Mouse (Mus musculus): Measurements from ENCODE around the gene Snx29. TPM values are rescaled to one million over a fixed set of nuclear protein-coding genes. Genes with fewer than 3 reads are reported as not detected.
"Not testable (repeated sequence)": the region's sequence is repeated elsewhere in the genome, so short reads cannot be mapped to it uniquely, and the experiment has no call there.

The Snx29 gene
- polyA plus RNA-seq, 1 experiment = 27.7 TPM

GRCm38 (mm10) chr16:11500061-11500460 is 177.4 kb downstream of the Snx29 start:
- Histone ChIP-seq H3K4me1 (ENCODE audit: control insufficient read depth, insufficient read depth, low read length) (peaks cover 14% of the 10 kb centered on the region), H3K27ac (ENCODE audit: insufficient read depth, low read depth, low read length) (no peak overlapping the region), H3K4me3 (ENCODE audit: insufficient read depth, low read length) (no peak overlapping the region)
- TF ChIP-seq POLR2A (IDR thresholded peaks at IDR 0.05; ENCODE audit: borderline replicate concordance, low read depth, low read length) (no peak), CTCF (IDR thresholded peaks at IDR 0.05; ENCODE audit: low read depth, low read length) (no peak)

- TF ChIP-seq POLR2A (IDR thresholded peaks at IDR 0.05; ENCODE audit: borderline replicate concordance, low read depth, low read length) (no peak), CTCF (IDR thresholded peaks at IDR 0.05; ENCODE audit: low read depth, low read length) (no peak)
- peaks cover 18% of the 10 kb centered on the region for H3K4me1 ChIP-seq (ENCODE audit: control insufficient read depth, insufficient read depth, low read length)
- H3K4me3 ChIP-seq (ENCODE audit: insufficient read depth, low read length) = no peak overlapping the region
- no peak overlapping the region for H3K27ac ChIP-seq (ENCODE audit: insufficient read depth, low read depth, low read length)
Measured at GRCm38 (mm10) chr16:11501138-11501537, 178.4 kb downstream of the Snx29 start.

- no peak overlapping the region for H3K27ac ChIP-seq (ENCODE audit: insufficient read depth, low read depth, low read length)
- no peak for TF ChIP-seq CTCF (IDR thresholded peaks at IDR 0.05; ENCODE audit: low read depth, low read length)
- no peak for TF ChIP-seq POLR2A (IDR thresholded peaks at IDR 0.05; ENCODE audit: borderline replicate concordance, low read depth, low read length)
- peaks cover 16% of the 10 kb centered on the region for H3K4me1 ChIP-seq (ENCODE audit: control insufficient read depth, insufficient read depth, low read length)
- H3K4me3 ChIP-seq (ENCODE audit: insufficient read depth, low read length) = no peak overlapping the region
Measured at GRCm38 (mm10) chr16:11501611-11502010, 178.9 kb downstream of the Snx29 start.

- H3K27ac ChIP-seq (ENCODE audit: insufficient read depth, low read depth, low read length) = no peak overlapping the region
- no peak overlapping the region for H3K4me3 ChIP-seq (ENCODE audit: insufficient read depth, low read length)
- peaks cover 16% of the 10 kb centered on the region for H3K4me1 ChIP-seq (ENCODE audit: control insufficient read depth, insufficient read depth, low read length)
- TF ChIP-seq CTCF (IDR thresholded peaks at IDR 0.05; ENCODE audit: low read depth, low read length) (no peak), POLR2A (IDR thresholded peaks at IDR 0.05; ENCODE audit: borderline replicate concordance, low read depth, low read length) (no peak)
Measured at GRCm38 (mm10) chr16:11504666-11505491, 182.2 kb downstream of the Snx29 start.

- Histone ChIP-seq H3K4me1 (ENCODE audit: control insufficient read depth, insufficient read depth, low read length) (peaks cover 16% of the 10 kb centered on the region), H3K27ac (ENCODE audit: insufficient read depth, low read depth, low read length) (no peak overlapping the region), H3K4me3 (ENCODE audit: insufficient read depth, low read length) (no peak overlapping the region)
- TF ChIP-seq CTCF (IDR thresholded peaks at IDR 0.05; ENCODE audit: low read depth, low read length) = no peak
Measured at GRCm38 (mm10) chr16:11505492-11506176, 182.9 kb downstream of the Snx29 start.

- H3K4me3 ChIP-seq (ENCODE audit: insufficient read depth, low read length) = no peak overlapping the region
- no peak for TF ChIP-seq CTCF (IDR thresholded peaks at IDR 0.05; ENCODE audit: low read depth, low read length)
- no peak for TF ChIP-seq POLR2A (IDR thresholded peaks at IDR 0.05; ENCODE audit: borderline replicate concordance, low read depth, low read length)
- H3K27ac ChIP-seq (ENCODE audit: insufficient read depth, low read depth, low read length) = no peak overlapping the region
- H3K4me1 ChIP-seq (ENCODE audit: control insufficient read depth, insufficient read depth, low read length) = peaks cover 14% of the 10 kb centered on the region
Measured at GRCm38 (mm10) chr16:11507188-11507731, 184.6 kb downstream of the Snx29 start.

GRCm38 (mm10) chr16:11508341-11508740 is 185.6 kb downstream of the Snx29 start:
- H3K4me3 ChIP-seq (ENCODE audit: insufficient read depth, low read length) = no peak overlapping the region
- H3K27ac ChIP-seq (ENCODE audit: insufficient read depth, low read depth, low read length) = no peak overlapping the region
- no peak for TF ChIP-seq POLR2A (IDR thresholded peaks at IDR 0.05; ENCODE audit: borderline replicate concordance, low read depth, low read length)
- no peak for TF ChIP-seq CTCF (IDR thresholded peaks at IDR 0.05; ENCODE audit: low read depth, low read length)
- peaks cover 14% of the 10 kb centered on the region for H3K4me1 ChIP-seq (ENCODE audit: control insufficient read depth, insufficient read depth, low read length)

GRCm38 (mm10) chr16:11510416-11510815 is 187.7 kb downstream of the Snx29 start:
- peaks cover 7% of the 10 kb centered on the region for H3K4me1 ChIP-seq (ENCODE audit: control insufficient read depth, insufficient read depth, low read length)
- H3K4me3 ChIP-seq (ENCODE audit: insufficient read depth, low read length) = no peak overlapping the region
- TF ChIP-seq CTCF (IDR thresholded peaks at IDR 0.05; ENCODE audit: low read depth, low read length) (no peak), POLR2A (IDR thresholded peaks at IDR 0.05; ENCODE audit: borderline replicate concordance, low read depth, low read length) (no peak)
- H3K27ac ChIP-seq (ENCODE audit: insufficient read depth, low read depth, low read length) = no peak overlapping the region

GRCm38 (mm10) chr16:11510854-11511253 is 188.1 kb downstream of the Snx29 start:
- Histone ChIP-seq H3K27ac (ENCODE audit: insufficient read depth, low read depth, low read length) (no peak overlapping the region), H3K4me3 (ENCODE audit: insufficient read depth, low read length) (no peak overlapping the region), H3K4me1 (ENCODE audit: control insufficient read depth, insufficient read depth, low read length) (peaks cover 3% of the 10 kb centered on the region; the same call in 1 of the 2 replicates)
- no peak for TF ChIP-seq POLR2A (IDR thresholded peaks at IDR 0.05; ENCODE audit: borderline replicate concordance, low read depth, low read length)
- no peak for TF ChIP-seq CTCF (IDR thresholded peaks at IDR 0.05; ENCODE audit: low read depth, low read length)

- H3K27ac ChIP-seq (ENCODE audit: insufficient read depth, low read depth, low read length); H3K4me1 ChIP-seq (ENCODE audit: control insufficient read depth, insufficient read depth, low read length): not testable (repeated sequence)
Measured at GRCm38 (mm10) chr16:11511696-11512095, 189.0 kb downstream of the Snx29 start.

More at GRCm38 (mm10) chr16:11511696-11512095, 189.0 kb downstream of the Snx29 start:
- not testable (repeated sequence) for H3K4me3 ChIP-seq (ENCODE audit: insufficient read depth, low read length)
